Mouse (Mus musculus): ENCODE data around the gene Dlx6.

DNA sequence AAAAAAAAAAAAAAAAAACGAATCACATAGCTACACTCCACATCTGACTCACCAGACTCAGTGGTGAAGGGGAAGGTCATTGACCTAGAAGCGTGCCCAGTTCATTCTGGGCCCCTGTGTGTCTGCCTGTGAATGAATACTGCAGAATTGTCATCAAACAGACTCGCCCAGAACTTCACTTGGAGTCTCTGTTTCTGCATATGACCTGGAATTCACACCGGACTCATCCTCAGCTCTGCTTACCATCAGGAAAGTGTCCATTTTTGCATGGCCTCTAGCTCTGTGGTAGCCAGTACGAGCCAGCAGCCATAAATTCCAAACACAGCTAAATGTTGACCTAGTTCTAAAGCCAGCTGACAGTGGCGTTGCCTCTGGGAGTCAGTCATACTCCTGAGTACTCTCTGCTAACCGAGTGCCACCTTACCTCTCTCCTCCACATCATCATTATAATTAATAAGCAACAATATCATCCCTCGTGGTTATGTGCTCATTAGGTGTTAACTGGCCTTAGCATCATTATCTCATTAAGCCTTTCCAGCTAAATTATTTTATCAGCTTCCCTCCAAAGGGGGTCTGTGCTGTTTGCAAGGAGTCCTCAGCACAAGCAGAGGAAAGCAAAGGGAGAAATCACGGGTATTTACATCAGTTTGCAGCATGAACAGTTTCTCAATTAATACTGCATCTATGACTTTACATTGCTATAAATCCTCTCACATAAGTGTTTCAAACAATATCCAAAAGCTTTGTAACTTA is 44.9 kb upstream of the Dlx6 start:
- no peak for TF ChIP-seq CTCF (IDR thresholded peaks at IDR 0.05; ENCODE audit: extremely low read depth, insufficient read depth, low read length)
- no peak for TF ChIP-seq POLR2A (IDR thresholded peaks at IDR 0.05; ENCODE audit: extremely low read depth, insufficient read depth, low read length)
